Mouse (Mus musculus): ENCODE data around the gene Phgdh.

Gene Phgdh

DNA sequence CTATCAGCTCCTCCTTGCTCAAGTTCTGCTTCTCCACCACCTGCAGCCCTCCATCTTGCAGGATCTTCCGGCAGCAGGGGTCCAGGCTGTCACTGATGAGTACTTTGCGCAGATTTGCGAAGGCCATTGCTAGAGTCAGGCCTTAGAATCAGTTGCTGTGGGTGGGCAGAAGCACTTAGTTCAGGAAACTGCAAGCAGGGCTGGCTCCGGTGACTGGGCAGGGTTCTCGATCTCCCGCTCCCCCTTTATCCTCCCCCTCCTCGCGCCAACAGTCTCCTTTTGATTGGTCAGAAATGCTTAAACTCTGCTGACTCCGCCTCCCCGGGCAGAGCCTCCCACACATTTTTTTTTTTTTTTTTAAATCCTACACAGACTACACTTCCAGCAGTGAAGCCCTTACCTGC, at the start of gene Phgdh:
Gene Phgdh (minus strand): TSS at position 285 of the 404 bp plus-strand sequence.
- peak; percentile 38 to 57 for DNase-seq (ENCODE audit: low spot score in 2 of 2)

DNA sequence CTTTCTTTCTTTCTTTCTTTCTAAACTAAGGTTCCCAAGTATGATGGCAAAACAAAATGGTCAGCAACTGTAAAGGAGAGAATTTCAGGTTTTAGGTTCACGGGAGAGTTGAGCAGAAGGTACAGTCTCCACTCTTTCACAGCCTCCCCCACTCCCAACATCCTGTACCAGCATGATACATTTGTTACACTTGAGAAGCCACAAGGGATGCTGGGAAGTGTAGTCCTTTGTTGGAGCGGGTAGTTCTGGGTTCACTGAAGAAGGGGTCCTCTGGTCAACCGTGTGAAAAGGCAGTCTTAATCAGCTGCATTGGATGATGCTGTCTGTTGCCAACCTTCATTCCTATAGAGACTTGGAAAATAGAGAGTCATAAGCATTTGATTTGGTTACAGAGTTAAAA, 49.5 kb upstream of the Phgdh start:
- no peak for DNase-seq (ENCODE audit: low spot score in 2 of 2)

DNA sequence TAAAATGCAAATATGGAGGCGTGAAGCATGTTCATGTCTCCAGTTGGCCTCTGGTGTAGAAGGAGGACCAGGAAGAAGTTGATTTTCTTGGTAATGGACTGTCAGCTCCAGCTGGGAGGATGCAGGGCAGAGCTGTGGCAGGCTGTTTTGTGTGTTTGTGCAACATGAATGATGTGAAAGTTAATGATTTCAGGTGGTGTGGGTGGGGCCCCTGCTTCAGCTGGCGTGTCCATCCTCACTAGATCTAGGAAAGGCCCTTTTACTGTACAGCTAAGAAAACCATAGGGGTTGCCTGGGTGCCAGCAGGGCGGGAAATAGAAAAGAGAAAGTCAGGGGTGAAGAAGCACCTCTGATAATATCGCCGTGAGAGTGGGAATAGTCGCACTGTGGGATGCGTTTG, 48.0 kb upstream of the Phgdh start:
- DNase-seq (ENCODE audit: low spot score in 2 of 2) = no peak

DNA sequence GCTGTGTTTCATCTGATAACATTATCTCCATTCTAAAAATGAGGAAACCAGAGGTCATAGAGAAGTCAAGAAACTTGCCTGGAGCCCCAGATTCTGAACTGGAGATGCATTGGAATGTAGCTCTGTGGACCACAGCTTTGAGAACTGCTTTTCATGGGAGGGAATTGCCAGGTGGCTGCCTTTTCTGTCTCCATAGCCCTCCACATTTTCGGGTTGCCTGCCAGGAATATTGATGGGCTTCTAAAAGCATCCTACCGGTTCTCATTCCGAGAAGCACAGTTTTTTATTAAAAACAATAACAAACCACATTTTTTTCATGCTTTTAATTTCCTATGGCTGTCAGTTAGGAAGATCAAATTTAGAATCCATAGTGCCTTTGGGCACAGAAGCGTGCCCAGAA, 47.3 kb upstream of the Phgdh start:
- DNase-seq (ENCODE audit: low spot score in 2 of 2) = no peak

DNA sequence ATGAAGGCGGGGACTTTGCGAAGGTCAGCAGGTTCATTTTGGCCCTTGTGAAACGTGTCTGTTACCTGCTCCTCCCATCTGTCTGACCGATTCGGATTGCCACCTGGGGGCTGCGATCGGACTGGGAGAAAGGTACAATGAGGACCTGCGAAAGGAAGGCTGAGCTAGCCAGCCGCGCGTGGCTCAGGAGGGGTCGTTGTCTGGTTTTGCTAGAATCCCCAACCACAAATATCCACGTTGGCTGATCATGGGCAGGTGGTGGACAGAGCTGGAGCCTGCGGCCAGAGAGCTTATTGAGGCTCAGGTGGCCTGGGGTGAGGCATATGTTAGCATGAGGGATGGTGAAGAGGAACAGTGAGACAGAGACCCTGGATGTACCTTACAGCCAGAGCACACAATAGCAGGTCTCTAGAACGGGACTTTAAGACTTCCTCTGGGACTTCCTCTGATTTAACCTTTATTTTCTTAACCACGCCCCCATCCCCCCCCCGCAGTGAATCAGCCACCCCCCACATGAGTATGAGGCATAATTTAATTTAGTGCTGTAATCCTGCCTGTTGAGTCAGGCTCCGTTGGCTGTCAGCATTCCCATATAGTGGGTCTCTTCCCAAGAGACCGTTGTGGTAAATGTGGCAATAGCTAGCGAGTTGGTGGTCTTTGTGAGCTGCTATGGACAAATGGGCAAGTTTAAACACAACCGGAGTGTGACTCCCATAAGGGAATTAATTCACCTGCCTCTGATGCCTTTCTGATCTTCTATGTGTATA, 43.4 kb upstream of the Phgdh start:
- peak in 1 of 2 experiments; percentile 14 for DNase-seq (ENCODE audit: low spot score in 2 of 2)

DNA sequence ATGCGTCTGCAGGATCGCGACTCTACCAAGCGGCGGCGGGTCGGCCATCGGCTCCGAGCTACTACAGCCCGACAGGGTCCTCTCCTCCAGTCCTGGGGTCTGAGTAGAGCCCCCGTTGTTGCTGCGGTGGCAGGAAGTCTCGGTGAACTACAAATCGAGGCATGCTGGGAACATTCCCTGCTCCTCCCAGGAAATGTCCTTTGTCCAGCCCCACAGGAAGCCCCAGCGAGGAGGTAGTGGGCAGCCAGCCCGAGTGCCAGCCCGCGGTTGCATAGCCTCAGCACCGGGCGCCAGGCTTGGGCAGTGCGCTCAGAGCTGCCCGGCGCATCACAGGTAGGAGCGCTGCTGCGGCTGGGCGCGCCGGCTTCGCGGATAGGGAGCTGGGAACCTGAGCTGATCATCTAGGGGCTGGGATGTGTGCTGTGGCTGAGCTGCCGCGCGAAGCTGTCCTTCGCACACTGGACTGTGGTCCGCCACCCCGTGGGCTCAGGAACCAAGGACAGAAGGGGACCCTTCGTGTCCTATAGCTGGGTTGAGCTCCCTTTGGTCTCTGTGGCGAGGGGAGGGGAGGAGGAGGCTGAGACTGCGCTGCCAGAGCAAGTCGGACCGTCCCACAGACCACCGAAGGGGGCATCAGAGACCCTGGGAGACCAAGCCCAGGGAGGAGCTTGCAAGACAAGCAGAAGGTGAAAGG, 42.6 kb upstream of the Phgdh start, which contains the start of gene Zfp697:
Gene Zfp697 (plus strand): TSS at position 216 of the 694 bp plus-strand sequence.
- DNase-seq (ENCODE audit: low spot score in 2 of 2) = peak; percentile 59 to 80

DNA sequence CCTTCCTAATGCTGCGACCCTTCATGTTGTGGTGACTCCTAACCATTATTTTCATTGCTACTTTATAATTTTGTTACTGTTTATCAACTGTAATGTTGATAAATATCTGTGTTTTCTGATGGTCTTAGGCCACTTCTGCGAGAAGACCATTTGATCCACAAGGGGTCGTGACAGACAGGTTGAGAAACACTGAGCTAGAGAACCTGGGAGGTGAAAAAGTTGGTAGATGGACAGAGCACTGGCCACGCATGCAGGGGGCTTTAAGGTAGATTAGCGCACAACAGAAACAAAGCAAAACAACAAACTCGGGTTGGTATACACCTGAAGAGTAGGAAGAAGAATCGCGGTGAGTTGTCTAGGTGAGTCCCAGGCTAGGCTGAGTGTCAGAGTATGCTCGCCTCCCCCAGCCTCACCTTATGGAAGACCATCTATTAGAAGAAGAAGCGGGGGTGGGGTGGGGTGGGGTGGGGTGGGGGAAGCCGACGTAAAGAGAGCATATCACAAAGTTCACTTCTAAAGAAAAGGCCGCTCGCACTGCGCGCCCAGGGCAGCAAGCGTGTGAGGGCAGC, 42.0 kb upstream of the Phgdh start:
- no peak for DNase-seq (ENCODE audit: low spot score in 2 of 2)

DNA sequence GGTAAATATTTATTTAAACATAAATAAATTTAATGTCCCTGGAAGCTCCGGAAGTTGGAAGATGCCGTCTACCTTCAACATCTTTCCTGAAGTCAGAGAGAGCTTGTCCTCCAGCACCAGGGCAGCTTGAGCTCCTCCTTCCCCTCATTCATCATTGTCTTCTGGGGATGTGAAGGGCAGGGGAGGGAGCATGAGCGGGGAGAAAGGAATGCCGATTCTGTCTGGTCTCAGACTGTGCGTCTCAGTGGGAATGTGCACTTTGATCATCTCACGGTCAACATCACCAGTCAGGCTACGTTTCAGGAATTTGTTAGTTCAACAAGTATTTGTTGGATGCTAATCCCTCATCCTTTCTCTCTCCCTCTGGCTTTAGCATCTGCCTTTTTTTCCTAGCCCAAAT, 39.4 kb upstream of the Phgdh start:
- DNase-seq (ENCODE audit: low spot score in 2 of 2) = no peak

DNA sequence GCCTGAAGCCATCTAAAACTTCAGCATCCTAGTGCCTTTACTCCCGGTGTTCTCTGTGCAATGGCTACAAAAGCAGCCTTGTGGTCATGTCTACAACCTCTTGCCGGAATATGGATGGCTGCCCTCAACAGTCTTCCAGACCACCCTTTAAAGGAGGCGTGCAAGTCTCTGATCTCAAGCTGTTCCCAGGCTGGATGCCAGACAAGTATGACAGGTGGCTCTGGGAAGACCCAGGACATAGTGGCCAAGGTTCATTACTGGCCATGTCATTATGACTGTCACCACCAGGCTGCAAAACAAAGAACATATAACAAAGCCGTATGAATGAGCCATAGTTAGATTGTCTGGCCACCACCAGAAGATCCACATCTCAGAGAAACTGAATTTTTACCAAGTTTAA, 38.5 kb upstream of the Phgdh start:
- no peak for DNase-seq (ENCODE audit: low spot score in 2 of 2)

DNA sequence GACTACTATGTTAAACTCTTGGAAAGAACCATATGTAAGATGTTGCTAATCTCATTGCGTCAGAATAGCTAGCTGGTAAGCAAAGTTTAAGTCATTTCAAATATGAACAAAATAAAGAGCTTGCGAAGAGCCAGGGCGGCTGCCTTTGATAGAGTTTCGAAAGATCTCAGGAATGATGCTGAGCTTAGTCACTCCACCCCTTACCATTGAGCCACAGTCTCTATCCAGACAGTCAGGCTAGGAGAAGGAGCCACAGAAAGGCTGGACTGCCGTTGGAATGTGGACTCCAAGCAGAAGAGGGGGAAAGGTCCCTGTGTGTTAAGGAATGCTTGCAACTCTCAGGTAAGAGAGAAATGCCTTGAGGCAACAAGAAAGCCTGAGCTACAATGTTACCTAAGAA, 35.2 kb upstream of the Phgdh start:
- no peak for DNase-seq (ENCODE audit: low spot score in 2 of 2)

DNA sequence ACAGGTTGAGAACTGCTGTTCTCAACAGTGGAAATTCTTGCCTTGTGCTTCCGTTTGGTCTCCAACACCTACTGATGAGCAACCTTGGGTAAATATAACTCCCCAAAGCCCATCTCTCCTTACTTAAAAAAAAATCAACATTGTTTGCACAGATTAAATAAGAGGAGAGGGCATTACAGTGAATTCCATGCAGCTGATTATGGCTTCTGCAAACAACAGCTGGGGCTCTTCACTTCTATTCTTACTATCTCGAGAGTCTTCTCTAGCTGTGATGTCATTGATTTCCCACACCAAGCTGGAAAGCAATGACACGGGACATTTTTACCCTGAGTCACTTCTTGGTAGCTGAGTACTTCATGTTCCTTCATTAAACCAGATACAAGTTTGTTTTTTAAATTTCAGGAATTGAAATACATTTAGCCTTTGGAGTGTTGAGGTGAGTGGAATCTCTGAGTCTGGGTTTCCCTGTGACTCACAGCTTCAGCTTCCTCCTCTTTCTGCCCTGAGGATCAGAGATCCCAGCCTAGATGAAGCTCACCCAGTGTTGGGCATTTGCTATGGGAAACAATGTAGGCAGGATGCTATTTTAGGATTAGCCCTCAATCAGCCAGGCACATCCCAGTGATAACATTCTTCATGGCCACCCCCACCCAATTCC, 34.4 kb upstream of the Phgdh start:
- DNase-seq (ENCODE audit: low spot score in 2 of 2) = no peak

DNA sequence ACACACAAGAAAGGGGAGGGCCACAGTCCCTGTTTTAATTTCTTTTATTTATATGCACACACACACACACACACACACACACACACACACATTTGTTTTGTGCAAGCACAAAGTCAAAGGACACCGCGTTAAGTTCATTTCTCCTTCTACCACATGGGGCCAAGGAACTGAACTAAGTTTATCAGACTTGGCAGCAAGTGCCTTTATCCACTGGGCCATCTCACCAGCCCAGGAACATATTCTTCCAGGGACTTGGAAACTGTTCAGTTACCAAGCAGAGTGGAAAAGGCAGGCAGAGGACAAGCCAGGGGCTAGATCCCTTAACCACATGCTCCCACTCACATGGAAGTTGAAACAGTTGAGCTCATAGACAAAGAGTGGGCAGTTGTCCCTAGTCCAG, 29.0 kb upstream of the Phgdh start:
- no peak for DNase-seq (ENCODE audit: low spot score in 2 of 2)

DNA sequence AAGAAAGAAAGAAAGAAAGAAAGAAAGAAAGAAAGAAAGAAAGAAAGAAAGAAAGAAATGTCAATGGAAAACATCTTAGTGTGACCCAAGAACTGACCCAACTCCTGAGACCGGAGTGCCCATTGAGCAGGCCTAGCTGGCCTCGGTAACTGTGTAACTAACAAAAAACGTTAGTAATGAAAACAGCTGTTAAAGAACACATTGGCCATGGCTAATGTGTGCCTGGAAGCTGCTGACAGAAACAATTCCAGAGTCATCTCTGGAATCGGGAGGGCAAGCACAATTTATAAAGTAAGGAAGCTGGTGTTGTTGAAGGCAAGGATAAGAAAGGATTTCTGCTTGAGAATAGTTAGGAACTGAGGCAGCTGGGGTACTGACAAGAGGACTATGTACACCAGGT, 28.5 kb upstream of the Phgdh start:
- no peak for DNase-seq (ENCODE audit: low spot score in 2 of 2)

DNA sequence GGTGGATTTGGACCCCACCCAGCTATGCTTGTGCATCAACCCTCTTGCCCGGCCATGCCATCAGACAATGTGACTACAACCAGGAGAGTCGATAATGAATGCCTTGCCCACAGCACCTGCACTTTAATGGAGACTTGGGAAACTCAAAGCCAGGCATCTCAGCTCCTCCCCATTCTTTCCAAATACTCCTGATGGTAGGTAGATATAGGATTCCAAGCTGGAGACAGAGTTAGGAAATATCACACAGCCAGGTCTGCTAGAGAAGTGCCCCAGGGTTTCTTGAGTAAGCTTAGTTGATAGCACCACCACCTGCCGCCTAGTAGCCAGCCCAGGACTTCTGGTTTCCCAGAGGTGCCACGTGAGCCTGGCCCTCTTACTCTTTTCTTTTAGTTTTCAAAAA, 27.0 kb upstream of the Phgdh start:
- DNase-seq (ENCODE audit: low spot score in 2 of 2) = no peak

DNA sequence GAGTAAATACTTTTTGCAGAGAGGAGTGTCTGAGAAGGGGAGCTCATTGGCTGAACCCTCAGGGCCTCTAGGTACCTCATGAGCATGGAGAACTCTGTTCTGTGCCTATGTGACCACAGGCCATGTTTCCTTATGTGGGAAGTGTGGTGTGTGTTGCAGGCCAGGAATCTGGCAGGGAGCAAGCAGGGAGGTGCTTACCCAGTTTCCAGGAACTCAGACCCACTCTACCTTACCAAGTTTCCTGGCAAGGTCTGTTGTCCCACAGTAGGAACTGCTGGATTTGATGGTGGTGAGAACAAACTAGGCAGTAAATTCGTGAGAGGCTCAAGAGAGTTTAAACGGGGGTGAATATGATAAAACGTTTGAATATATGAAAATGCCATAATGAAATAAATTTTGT, 26.3 kb upstream of the Phgdh start:
- no peak for DNase-seq (ENCODE audit: low spot score in 2 of 2)

DNA sequence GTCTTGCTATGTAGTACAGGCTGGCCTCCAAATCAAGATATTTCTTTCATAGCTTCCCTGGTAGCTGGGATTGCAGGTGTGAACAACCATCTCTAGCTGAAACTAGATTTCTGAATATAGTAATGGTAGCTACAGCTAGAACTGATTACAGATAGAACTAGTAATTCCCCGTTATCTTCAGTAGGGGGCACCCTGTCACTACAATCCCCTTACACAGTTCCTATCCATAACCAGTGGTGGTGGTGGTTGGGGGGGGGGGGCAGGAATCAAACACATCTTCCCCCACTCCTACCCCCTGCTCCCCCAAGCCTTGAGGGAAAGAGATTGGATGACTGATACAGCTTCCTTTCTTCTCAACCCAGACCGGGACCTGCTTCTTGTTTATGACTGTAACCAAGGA, 23.0 kb upstream of the Phgdh start:
- no peak for DNase-seq (ENCODE audit: low spot score in 2 of 2)

DNA sequence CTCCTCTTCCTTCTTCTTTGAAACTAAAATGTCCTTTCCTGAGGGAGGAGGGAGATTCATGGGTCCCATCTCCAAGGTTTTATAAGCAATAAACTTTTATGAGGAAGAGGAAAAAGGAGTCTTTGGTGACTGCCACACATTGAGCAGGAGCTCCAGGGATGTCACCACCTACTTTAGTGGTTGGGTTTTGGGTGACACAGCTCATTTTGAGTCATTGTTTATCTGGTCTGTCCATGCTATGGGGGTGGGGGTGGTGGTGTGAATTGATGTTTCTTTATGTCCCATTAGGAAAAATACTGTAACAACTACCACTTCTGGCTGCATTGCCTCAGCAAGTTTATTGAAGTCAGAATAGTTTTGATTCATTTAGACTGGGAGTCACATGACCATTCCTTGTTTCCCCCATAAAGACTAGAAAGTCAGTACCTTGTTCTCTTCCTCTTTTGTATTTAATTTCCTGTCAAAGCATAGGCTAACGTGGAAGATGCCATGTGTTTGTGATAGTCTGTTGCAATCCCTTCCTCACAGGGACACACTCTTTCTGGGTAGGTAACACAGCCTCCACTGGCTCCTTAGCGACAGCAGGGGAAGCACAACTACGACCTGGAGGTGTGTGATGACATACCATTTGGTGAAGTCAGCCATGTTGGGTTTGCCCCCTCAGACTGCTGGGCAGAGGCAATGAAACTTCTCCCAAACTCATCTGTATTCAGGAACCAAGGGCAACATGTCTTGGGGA, 17.0 kb upstream of the Phgdh start:
- no peak for DNase-seq (ENCODE audit: low spot score in 2 of 2)

DNA sequence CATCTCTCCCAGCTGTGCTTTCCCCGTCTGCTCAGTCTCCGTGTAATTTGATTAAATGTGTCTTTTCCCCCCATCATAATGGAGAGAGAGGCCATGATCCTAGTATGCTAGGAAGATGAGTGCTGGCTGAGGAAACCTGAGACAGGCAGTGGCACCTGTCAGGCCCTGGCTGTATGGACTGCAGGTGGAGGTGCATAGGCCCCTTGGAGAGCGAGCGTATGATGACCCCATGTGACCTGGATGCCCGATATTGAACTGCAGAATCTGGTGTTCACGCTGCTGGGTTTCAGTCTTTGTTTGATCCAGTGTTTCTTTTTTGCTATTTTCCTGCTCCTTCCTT, 16.2 kb upstream of the Phgdh start:
- DNase-seq (ENCODE audit: low spot score in 2 of 2) = no peak

DNA sequence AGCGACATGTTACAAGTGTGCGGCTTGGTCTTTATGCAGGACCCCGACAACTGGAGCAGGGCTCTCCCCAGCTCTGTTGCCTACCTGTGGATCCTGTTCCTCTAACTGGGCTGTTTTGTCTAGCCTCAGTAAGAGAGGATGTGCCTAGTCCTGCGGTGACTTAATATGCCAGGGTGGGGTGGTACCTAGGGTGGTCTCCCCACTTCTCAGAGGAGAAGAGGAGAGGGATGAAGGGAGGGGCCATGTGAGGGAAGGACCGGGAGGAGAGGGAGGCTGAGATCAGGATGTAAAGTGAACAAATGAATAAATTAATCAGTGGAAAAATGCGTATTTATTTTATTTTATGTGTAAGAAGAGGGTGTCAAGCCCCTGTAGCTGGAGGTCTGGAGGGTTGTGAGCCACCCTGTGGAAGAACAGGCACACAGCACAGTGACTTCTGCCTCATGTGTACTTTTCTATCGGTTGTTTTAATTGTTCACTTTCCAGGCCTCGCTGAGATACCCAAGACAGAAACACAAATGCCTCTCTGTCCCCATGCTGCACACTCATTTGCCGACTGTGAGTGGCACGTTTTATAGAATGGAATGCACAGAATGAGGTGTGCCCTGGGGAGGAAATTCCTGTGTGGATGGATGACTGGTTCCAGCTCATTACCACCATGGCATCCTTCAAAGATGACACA, 15.7 kb upstream of the Phgdh start:
- DNase-seq (ENCODE audit: low spot score in 2 of 2) = no peak

DNA sequence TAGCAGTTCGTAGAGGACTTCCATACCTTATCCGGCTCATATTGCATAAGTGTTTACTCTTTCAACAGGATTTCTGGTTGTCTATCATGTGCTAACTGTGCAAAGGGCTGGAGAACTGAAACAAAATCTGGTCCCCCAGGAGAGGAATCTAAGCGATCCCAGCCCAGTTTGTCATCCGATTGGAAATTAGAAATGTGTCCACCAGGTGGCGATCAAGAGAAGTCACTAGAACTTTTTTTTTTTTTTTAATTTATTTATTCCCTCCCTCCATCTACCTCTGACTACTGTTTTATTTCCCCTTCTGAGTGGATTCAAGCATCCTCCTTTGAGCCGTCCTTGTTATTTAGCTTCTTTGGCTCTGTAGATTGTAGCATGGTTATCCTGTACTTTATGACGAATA, 14.1 kb upstream of the Phgdh start:
- DNase-seq (ENCODE audit: low spot score in 2 of 2) = peak in 1 of 2 experiments; percentile 60

DNA sequence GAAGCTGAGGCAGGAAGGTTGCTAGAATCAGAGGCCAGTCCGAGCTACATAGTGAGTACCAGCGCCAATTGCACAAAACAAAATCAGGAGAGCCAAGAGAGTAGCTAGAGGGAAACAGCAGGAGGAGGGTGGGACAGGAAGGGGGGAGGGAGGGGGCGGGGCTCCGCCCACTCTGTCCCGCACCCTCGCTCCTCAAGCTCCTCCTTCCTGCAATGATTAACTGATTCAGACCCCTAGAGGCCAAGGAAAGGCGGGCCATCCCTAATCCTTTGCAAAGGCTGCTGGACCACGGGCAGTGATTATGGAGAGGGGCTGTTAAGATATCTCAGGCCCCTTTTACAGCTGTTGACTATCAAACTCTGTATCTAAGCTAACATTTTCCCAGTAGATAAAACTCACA, 8.9 kb upstream of the Phgdh start:
- no peak for DNase-seq (ENCODE audit: low spot score in 2 of 2)

Measured in frontal cortex, postnatal 10 days (tissue).